9 mouse cellular contexts compared by ENCODE assay signal in the genomic region with DNA sequence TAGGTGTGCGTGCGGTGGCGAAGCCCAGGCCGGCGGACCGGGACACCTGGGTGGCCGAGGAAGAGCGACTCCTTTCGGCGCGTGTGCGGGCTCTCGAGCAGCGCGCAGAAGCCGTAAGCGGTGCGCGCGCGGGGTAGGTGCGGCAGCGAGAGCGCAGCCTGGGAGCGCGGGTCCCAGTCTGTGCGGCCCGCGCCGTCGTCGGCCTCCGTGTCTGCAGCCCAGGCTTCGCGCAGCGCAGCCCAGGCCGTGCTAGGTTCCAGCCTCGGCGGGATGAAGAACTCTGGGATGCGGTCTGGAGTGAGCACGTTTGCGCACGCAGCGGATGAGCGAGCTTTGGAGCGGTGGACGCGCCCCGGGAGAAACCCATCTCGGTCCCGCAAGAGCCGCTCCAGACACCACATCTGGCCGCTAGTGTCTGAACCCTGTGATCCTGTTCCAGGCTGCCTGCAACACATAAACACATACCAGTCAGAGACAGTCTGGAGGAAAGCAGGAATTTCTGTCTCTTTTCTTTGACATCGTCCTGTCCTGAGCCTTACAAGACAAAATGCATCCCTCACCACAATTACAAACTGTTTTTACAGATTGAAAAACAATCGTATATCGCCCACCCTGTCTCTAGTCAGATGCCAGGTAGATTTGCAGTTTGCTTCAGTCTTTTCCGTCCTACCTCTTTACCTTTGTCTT. TPM values are rescaled to one million over a fixed set of nuclear protein-coding genes. Genes with fewer than 3 reads are reported as not detected.
DNase-seq lines count a peak whose midpoint lies in the region; ATAC-seq lines count a peak whose summit lies in the region.
"Had no signal": no experiment of that assay in that cellular context is flagged by ENCODE, and none has a peak within 500 bp of the region (broad histone marks: within the 10 kb centered on the region; RNA-seq: fewer than 3 reads in every experiment).

No protein-coding gene starts in this region.

- peak overlapping the region; percentile 87 for H3K4me2 ChIP-seq in liver, embryonic 16.5 days (ENCODE audit: low read depth, low read length)
- H3K4me2 ChIP-seq in stomach, embryonic 16.5 days (ENCODE audit: low read depth, low read length) = peak overlapping the region; percentile 95

- DNase-seq in cerebellum, postnatal 36 days = peak; percentile 33 to 38
- DNase-seq in cerebellum, adult 11 months = no peak
- DNase-seq in ovary, postnatal 10 days (ENCODE audit: low spot score) = peak; percentile 10
- no peak for DNase-seq in ovary, adult 18-20 months (ENCODE audit: low spot score)
- peak; percentile 18 for DNase-seq in heart, postnatal 4 days
- no peak for DNase-seq in right cerebral cortex, adult 18-20 months

- H3K4me1 ChIP-seq in liver, embryonic 16.5 days (ENCODE audit: control insufficient read depth, low read depth, low read length) = peaks cover 5% of the 10 kb centered on the region
- peaks cover 10% of the 10 kb centered on the region; the same call in 1 of the 2 replicates for H3K4me1 ChIP-seq in stomach, embryonic 16.5 days (ENCODE audit: control insufficient read depth, insufficient read depth, low read length)

- peaks cover 41% of the 10 kb centered on the region for H3K27me3 ChIP-seq in liver, embryonic 16.5 days (ENCODE audit: control insufficient read depth, insufficient read depth, low read depth, low read length)
- H3K27me3 ChIP-seq in stomach, embryonic 16.5 days (ENCODE audit: control insufficient read depth, insufficient read depth, low read length) = peaks cover 8% of the 10 kb centered on the region; the same call in 1 of the 2 replicates

- WGBS in liver, embryonic 16.5 days (ENCODE audit: insufficient replicate concordance) = under 1% methylated on average over 53 of the region's 57 CpGs
- under 1% methylated on average over 57 of the region's 57 CpGs for WGBS in stomach, embryonic 16.5 days

- no peaks in the 10 kb centered on the region for H3K9me3 ChIP-seq in liver, embryonic 16.5 days (replicated peaks; ENCODE audit: control insufficient read depth, low read length)
- no peaks in the 10 kb centered on the region for H3K9me3 ChIP-seq in stomach, embryonic 16.5 days (replicated peaks; ENCODE audit: control insufficient read depth, low read length)

- peak overlapping the region; percentile 31; the same call in 1 of the 2 replicates for H3K9ac ChIP-seq in liver, embryonic 16.5 days (ENCODE audit: low read depth, low read length)
- peak overlapping the region; percentile 70 for H3K9ac ChIP-seq in stomach, embryonic 16.5 days (ENCODE audit: low read length)

- peak; percentile 23; the same call in 1 of the 2 replicates for ATAC-seq in liver, embryonic 16.5 days (ENCODE audit: low read depth)
- peak; percentile 30; the same call in 1 of the 2 replicates for ATAC-seq in stomach, embryonic 16.5 days (ENCODE audit: insufficient read depth, low FRiP score)

- no peaks in the 10 kb centered on the region for H3K36me3 ChIP-seq in liver, embryonic 16.5 days (ENCODE audit: control insufficient read depth, insufficient read depth)
- H3K36me3 ChIP-seq in stomach, embryonic 16.5 days (ENCODE audit: control insufficient read depth, insufficient read depth, low read length) = no peaks in the 10 kb centered on the region

- H3K4me3 ChIP-seq in liver, embryonic 16.5 days (ENCODE audit: low read depth, low read length) = peak overlapping the region; percentile 63
- peak overlapping the region; percentile 60 for H3K4me3 ChIP-seq in stomach, embryonic 16.5 days (replicated peaks; ENCODE audit: low read length)

- H3K27ac ChIP-seq in liver, embryonic 16.5 days (ENCODE audit: low read length) = no peak overlapping the region
- peak overlapping the region; percentile 23 for H3K27ac ChIP-seq in stomach, embryonic 16.5 days (ENCODE audit: low read length)

RNA-seq across cellular contexts. Expression of gene C2cd4a, which starts 0.6 kb away (rescaled TPM):
- not detected for total RNA-seq in heart, postnatal 4 days (2021)
- polyA plus RNA-seq in liver, embryonic 16.5 days (2015; fragmentation: Nextera tagmentation; extraction: Ambion mirVana) = 0.09 and 0.21 TPM in 2 replicates
- polyA plus RNA-seq in stomach, embryonic 16.5 days (2015; fragmentation: Nextera tagmentation; extraction: Ambion mirVana) = 0.56 and 0.59 TPM in 2 replicates
- polyA plus RNA-seq: gonadal fat pad, adult 2 months had no signal

RNA-seq across cellular contexts. Expression of gene Vps13c, which starts 8.7 kb away (rescaled TPM):
- total RNA-seq in heart, postnatal 4 days (2021) = 10 to 100 TPM; 28.9 to 30.7 TPM
- polyA plus RNA-seq in liver, embryonic 16.5 days (2015; fragmentation: Nextera tagmentation; extraction: Ambion mirVana) = 4.4 and 4.7 TPM in 2 replicates
- 3.9 and 5.9 TPM in 2 replicates for polyA plus RNA-seq in stomach, embryonic 16.5 days (2015; fragmentation: Nextera tagmentation; extraction: Ambion mirVana)

Comparison
In these comparisons a context has a peak if more than half of its experiments do, and no peak if none do; other contexts are left out.
1. DNase-seq: peak in cerebellum, postnatal 36 days (2 of 2), ovary, postnatal 10 days (single experiment) and heart, postnatal 4 days (single experiment); none in cerebellum, adult 11 months (single experiment), ovary, adult 18-20 months (single experiment) and right cerebral cortex, adult 18-20 months (single experiment).